Mouse (Mus musculus): ENCODE results near the gene R3hdm4.

- TF ChIP-seq POLR2A (IDR thresholded peaks at IDR 0.05; ENCODE audit: borderline replicate concordance, extremely low read depth, low read depth, low read length) (no peak), CTCF (IDR thresholded peaks at IDR 0.05; ENCODE audit: insufficient read depth, low read length) (no peak)
These were observed 11.7 kb upstream of the R3hdm4 start for GRCm38 (mm10) chr10:79932736-79933135.
